Mouse (Mus musculus): ENCODE data around the gene Pdia6. TPM values are rescaled to one million over a fixed set of nuclear protein-coding genes. Genes with fewer than 3 reads are reported as not detected.

Pdia6 gene
- polyA plus RNA-seq, 1 experiment: 72.7 TPM

- Histone ChIP-seq H3K4me1 (ENCODE audit: control insufficient read depth, insufficient read depth, low read length) (no peaks in the 10 kb centered on the region; the same call in 1 of the 2 replicates), H3K4me3 (replicated peaks; ENCODE audit: insufficient read depth, low read depth, low read length) (no peak overlapping the region), H3K27me3 (ENCODE audit: control insufficient read depth, insufficient read depth, low read length) (no peaks in the 10 kb centered on the region), H3K27ac (ENCODE audit: insufficient read depth, low read length) (no peak overlapping the region)
- 66% methylated on average over 5 of the region's 5 CpGs for WGBS
- no peak for DNase-seq
- TF ChIP-seq CTCF (IDR thresholded peaks at IDR 0.05; ENCODE audit: borderline replicate concordance, insufficient read depth, low read depth, low read length) (no peak), POLR2A (IDR thresholded peaks at IDR 0.05; ENCODE audit: borderline replicate concordance, insufficient read depth, low read length) (no peak)
Observed at GRCm38 (mm10) chr12:17230581-17230980, 35.8 kb upstream of the Pdia6 start.

- 89% methylated on average over 14 of the region's 14 CpGs for WGBS
- Histone ChIP-seq H3K27ac (ENCODE audit: insufficient read depth, low read length) (no peak overlapping the region), H3K4me3 (replicated peaks; ENCODE audit: insufficient read depth, low read depth, low read length) (no peak overlapping the region), H3K4me1 (ENCODE audit: control insufficient read depth, insufficient read depth, low read length) (no peaks in the 10 kb centered on the region; the same call in 1 of the 2 replicates), H3K27me3 (ENCODE audit: control insufficient read depth, insufficient read depth, low read length) (no peaks in the 10 kb centered on the region; the same call in 1 of the 2 replicates)
- TF ChIP-seq POLR2A (IDR thresholded peaks at IDR 0.05; ENCODE audit: borderline replicate concordance, insufficient read depth, low read length) (no peak), CTCF (IDR thresholded peaks at IDR 0.05; ENCODE audit: borderline replicate concordance, insufficient read depth, low read depth, low read length) (no peak)
- DNase-seq: no peak
Observed at GRCm38 (mm10) chr12:17231513-17231912, 34.8 kb upstream of the Pdia6 start.

DNA sequence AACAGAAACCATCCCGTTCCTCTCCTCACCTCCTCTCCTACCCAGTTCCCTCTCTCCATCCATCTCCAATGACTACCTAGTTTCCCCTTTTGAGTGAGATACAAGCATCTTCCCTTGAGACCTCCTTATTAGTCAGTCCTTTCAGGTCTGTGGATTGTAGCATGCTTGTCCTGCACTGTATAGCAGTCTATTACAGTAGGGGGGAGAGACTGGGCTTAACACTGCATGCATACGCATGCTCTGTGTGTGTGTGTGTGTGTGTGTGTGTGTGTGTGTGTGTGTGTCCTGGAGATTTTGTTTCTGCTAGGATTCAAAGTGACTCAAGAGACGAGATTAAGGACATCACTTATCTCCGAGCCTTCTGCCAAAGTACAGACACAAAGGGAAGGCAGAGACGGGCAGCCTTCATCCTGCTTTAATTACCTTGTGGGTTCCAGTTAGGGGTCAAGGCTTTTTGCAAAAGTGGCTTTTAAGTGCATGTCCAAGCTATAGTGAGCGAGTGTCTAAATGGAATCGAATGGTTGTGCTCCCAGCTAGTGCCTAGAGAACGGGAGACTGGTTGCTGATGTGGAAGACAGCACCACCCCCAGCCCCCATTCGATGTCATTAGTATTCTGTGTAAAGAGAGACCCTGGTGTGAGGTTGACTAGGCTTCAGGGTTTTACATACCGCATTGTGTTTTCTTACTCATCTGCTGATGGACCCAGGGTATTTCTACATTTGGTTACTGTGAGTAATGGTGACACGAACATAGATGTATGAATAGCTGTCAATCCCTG lies 30.6 kb upstream of the Pdia6 start:
- Histone ChIP-seq H3K27me3 (ENCODE audit: control insufficient read depth, insufficient read depth, low read length) (no peaks in the 10 kb centered on the region; the same call in 1 of the 2 replicates), H3K4me1 (ENCODE audit: control insufficient read depth, insufficient read depth, low read length) (no peaks in the 10 kb centered on the region), H3K4me3 (replicated peaks; ENCODE audit: insufficient read depth, low read depth, low read length) (no peak overlapping the region), H3K27ac (ENCODE audit: insufficient read depth, low read length) (no peak overlapping the region)
- TF ChIP-seq CTCF (IDR thresholded peaks at IDR 0.05; ENCODE audit: borderline replicate concordance, insufficient read depth, low read depth, low read length): no peak
- TF ChIP-seq POLR2A (IDR thresholded peaks at IDR 0.05; ENCODE audit: borderline replicate concordance, insufficient read depth, low read length): no peak
- DNase-seq: no peak
- WGBS: 36% methylated on average over 11 of the region's 11 CpGs

- H3K4me1 ChIP-seq (ENCODE audit: control insufficient read depth, insufficient read depth, low read length): no peaks in the 10 kb centered on the region
- H3K27me3 ChIP-seq (ENCODE audit: control insufficient read depth, insufficient read depth, low read length): no peaks in the 10 kb centered on the region; the same call in 1 of the 2 replicates
- 63% methylated on average over 12 of the region's 12 CpGs for WGBS
- H3K4me3 ChIP-seq (replicated peaks; ENCODE audit: insufficient read depth, low read depth, low read length): no peak overlapping the region
- H3K27ac ChIP-seq (ENCODE audit: insufficient read depth, low read length): no peak overlapping the region
- TF ChIP-seq CTCF (IDR thresholded peaks at IDR 0.05; ENCODE audit: borderline replicate concordance, insufficient read depth, low read depth, low read length) (no peak), POLR2A (IDR thresholded peaks at IDR 0.05; ENCODE audit: borderline replicate concordance, insufficient read depth, low read length) (no peak)
- no peak for DNase-seq
Observed at GRCm38 (mm10) chr12:17238588-17239427, 27.5 kb upstream of the Pdia6 start.

GRCm38 (mm10) chr12:17239428-17239688 lies 27.0 kb upstream of the Pdia6 start:
- Histone ChIP-seq H3K27me3 (ENCODE audit: control insufficient read depth, insufficient read depth, low read length) (no peaks in the 10 kb centered on the region; the same call in 1 of the 2 replicates), H3K27ac (ENCODE audit: insufficient read depth, low read length) (no peak overlapping the region), H3K4me3 (replicated peaks; ENCODE audit: insufficient read depth, low read depth, low read length) (no peak overlapping the region), H3K4me1 (ENCODE audit: control insufficient read depth, insufficient read depth, low read length) (no peaks in the 10 kb centered on the region)
- TF ChIP-seq POLR2A (IDR thresholded peaks at IDR 0.05; ENCODE audit: borderline replicate concordance, insufficient read depth, low read length): no peak
- no peak for TF ChIP-seq CTCF (IDR thresholded peaks at IDR 0.05; ENCODE audit: borderline replicate concordance, insufficient read depth, low read depth, low read length)
- DNase-seq: no peak

DNA sequence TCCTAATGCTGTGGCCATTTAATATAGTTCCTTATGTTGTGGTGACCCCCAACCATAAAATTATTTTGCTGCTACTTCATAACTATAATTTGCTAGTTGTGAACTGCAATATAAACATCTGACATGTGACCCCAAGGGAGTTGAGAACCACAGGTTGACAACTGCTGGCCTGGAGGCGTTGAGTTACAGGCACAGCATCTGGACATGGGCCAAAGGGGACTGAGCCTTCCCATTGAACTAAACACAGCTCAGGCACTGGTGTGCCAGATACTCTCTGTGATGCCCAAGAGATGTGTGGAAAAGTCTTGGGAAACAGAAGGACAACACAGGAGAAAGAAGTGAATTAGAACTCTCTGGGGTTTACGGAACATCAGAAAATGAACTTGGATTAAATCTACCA lies 25.3 kb upstream of the Pdia6 start:
- H3K4me1 ChIP-seq (ENCODE audit: control insufficient read depth, insufficient read depth, low read length): no peaks in the 10 kb centered on the region
- no peaks in the 10 kb centered on the region; the same call in 1 of the 2 replicates for H3K27me3 ChIP-seq (ENCODE audit: control insufficient read depth, insufficient read depth, low read length)
- H3K4me3 ChIP-seq (replicated peaks; ENCODE audit: insufficient read depth, low read depth, low read length): no peak overlapping the region
- 53% methylated on average over 2 of the region's 2 CpGs for WGBS
- TF ChIP-seq POLR2A (IDR thresholded peaks at IDR 0.05; ENCODE audit: borderline replicate concordance, insufficient read depth, low read length) (no peak), CTCF (IDR thresholded peaks at IDR 0.05; ENCODE audit: borderline replicate concordance, insufficient read depth, low read depth, low read length) (no peak)
- DNase-seq: no peak
- H3K27ac ChIP-seq (ENCODE audit: insufficient read depth, low read length): no peak overlapping the region

DNA sequence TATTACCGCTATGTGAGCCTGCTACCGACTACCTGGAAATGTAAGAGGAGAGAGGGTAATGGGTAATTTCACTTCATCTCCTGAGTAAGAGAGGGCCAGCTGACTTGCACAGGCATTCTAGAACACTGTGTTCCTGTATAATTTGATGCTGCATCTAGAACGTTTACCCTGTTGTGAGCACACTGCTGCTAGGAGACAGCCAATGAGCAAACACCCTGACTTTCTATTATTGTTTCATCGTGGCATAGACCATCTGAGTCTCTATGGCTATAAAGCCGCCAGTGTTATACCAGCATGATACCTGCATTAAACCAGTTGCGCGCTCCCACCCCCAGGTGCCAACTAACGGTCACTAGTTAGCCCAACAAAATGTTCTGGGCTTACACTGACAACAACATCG lies 24.7 kb upstream of the Pdia6 start:
- H3K27me3 ChIP-seq (ENCODE audit: control insufficient read depth, insufficient read depth, low read length): no peaks in the 10 kb centered on the region
- DNase-seq: no peak
- no peaks in the 10 kb centered on the region for H3K4me1 ChIP-seq (ENCODE audit: control insufficient read depth, insufficient read depth, low read length)
- 89% methylated on average over 9 of the region's 9 CpGs for WGBS
- no peak overlapping the region for H3K4me3 ChIP-seq (replicated peaks; ENCODE audit: insufficient read depth, low read depth, low read length)
- no peak for TF ChIP-seq POLR2A (IDR thresholded peaks at IDR 0.05; ENCODE audit: borderline replicate concordance, insufficient read depth, low read length)
- TF ChIP-seq CTCF (IDR thresholded peaks at IDR 0.05; ENCODE audit: borderline replicate concordance, insufficient read depth, low read depth, low read length): no peak
- no peak overlapping the region for H3K27ac ChIP-seq (ENCODE audit: insufficient read depth, low read length)

DNA sequence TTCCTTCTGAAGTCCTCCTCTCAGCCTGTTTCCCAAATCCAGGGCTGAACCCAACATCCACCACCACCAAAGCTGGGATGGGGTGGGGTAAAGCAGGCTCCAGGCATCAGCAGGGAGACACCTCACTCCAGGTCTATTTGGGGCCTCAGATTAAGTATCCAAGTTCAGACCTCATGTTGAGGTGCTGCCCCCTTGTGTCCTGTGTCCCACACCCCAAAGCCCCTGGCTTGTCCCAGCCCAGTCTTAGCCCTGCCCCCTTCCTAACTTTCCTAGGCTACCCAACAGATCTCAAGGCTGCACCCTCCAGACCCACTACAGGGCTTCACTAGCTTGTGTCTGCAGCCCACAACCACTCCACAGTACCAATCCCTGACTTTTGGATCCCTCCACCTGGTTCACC lies 24.3 kb upstream of the Pdia6 start:
- Histone ChIP-seq H3K27ac (ENCODE audit: insufficient read depth, low read length) (no peak overlapping the region), H3K4me3 (replicated peaks; ENCODE audit: insufficient read depth, low read depth, low read length) (no peak overlapping the region), H3K27me3 (ENCODE audit: control insufficient read depth, insufficient read depth, low read length) (no peaks in the 10 kb centered on the region), H3K4me1 (ENCODE audit: control insufficient read depth, insufficient read depth, low read length) (no peaks in the 10 kb centered on the region)
- no peak for DNase-seq
- TF ChIP-seq POLR2A (IDR thresholded peaks at IDR 0.05; ENCODE audit: borderline replicate concordance, insufficient read depth, low read length) (no peak), CTCF (IDR thresholded peaks at IDR 0.05; ENCODE audit: borderline replicate concordance, insufficient read depth, low read depth, low read length) (no peak; the same call in 1 of the 2 replicates)

Measured in cerebellum, adult 2 months (tissue).